Mouse (Mus musculus) bone marrow, adult 2 months (tissue): ENCODE data around the gene Gapt.

Experiments used
- CTCF ChIP-seq: fragments of 200-500 bp; IDR thresholded peaks from 2 replicates; pipeline ENCODE4 v1.5.1; 2011; ENCODE audit warnings: low read length, control low read depth; ENCODE audit not compliant: control insufficient read depth, insufficient read depth
- POLR2A ChIP-seq: fragments of 200-500 bp; IDR thresholded peaks from 2 replicates; pipeline ENCODE4 v1.6.1; 2011; ENCODE audit warnings: low read depth, mild to moderate bottlenecking, control low read depth, low read length, borderline replicate concordance; ENCODE audit not compliant: control insufficient read depth

DNA sequence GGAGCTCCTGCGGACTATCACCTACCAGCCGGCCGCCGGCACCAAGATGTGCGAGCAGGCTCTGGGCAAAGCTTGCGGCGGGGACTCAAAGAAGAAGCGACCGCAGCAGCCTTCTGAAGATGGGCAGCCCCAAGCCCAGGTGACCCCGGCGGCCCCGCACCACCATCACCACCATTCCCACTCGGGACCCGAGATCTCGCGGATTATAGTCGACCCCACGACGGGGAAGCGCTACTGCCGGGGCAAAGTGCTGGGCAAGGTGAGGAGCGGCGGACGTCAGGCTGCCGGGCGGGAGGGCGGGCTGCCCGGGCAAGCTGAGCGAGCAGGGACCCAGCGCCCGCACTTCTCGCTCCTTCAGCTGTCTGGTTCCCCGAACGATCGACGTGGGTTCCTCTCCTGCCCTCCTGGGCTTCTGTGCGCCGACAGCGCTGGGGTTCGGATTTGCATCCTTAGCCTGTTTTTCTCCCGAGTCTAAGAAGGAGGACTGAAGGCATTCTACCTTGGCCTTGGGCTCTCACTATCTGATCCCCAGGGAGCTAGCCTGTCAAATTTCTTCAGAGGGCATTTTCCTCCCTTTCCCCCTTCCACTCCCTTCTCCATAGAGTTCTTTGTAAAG lies 38.3 kb upstream of the Gapt start:
- TF ChIP-seq CTCF (no peak), POLR2A (no peak)
